Mouse (Mus musculus) forebrain, embryonic 16.5 days (tissue): ENCODE measurements at regions not wholly inside any gene's neighbourhood (a gene's known extent, or its start where the extent isn't known, plus 50 kb on each side); places are given as distances from the start of the nearest gene placed in this dataset.
A peak's percentile ranks its signal among the peaks of the same experiment; 100 is the strongest.

Source experiments
- ATAC-seq: fragments of 200-750 bp; cut with Nextera tagmentation; 2 replicates; pipeline ENCODE4 v1.8.0; 2017; ENCODE audit warnings: mild to moderate bottlenecking, moderate library complexity
- H3K27ac ChIP-seq: fragments of 300-500 bp; sonication (generic); 2 replicates; pipeline ENCODE4 v1.5.1; 2014; ENCODE audit warnings: low read length, control low read depth
- H3K27me3 ChIP-seq: fragments of 300-500 bp; sonication (generic); replicated peaks from 2 replicates; pipeline ENCODE4 v1.6.1; 2014; ENCODE audit warnings: low read length; ENCODE audit not compliant: control insufficient read depth, insufficient read depth
- H3K36me3 ChIP-seq: fragments of 300-500 bp; sonication (generic); 2 replicates; pipeline ENCODE4 v1.6.1; 2014; ENCODE audit not compliant: control insufficient read depth, insufficient read depth
- H3K4me1 ChIP-seq: fragments of 300-500 bp; sonication (generic); replicated peaks from 2 replicates; pipeline ENCODE4 v1.6.1; 2014; ENCODE audit warnings: low read length; ENCODE audit not compliant: control insufficient read depth, insufficient read depth
- H3K4me2 ChIP-seq: fragments of 300-500 bp; sonication (generic); 2 replicates; pipeline ENCODE4 v1.6.1; 2014; ENCODE audit warnings: mild to moderate bottlenecking, low read length, control low read depth
- H3K4me3 ChIP-seq: fragments of 300-500 bp; sonication (generic); replicated peaks from 2 replicates; pipeline ENCODE4 v1.5.1; 2014; ENCODE audit warnings: mild to moderate bottlenecking, low read length, control low read depth
- H3K9ac ChIP-seq: fragments of 300-500 bp; sonication (generic); replicated peaks from 2 replicates; pipeline ENCODE4 v1.6.1; 2014; ENCODE audit warnings: low read depth, low read length, control low read depth
- H3K9me3 ChIP-seq: fragments of 300-500 bp; sonication (generic); 2 replicates; pipeline ENCODE4 v1.6.1; 2016; ENCODE audit warnings: low read length; ENCODE audit not compliant: control insufficient read depth
- WGBS: fragments of 180-500 bp; shearing (Covaris S2); extraction: QIAGEN DNeasy Blood & Tissue Kit; methylation state at CpG from one replicate; pipeline ENCODE4 v1.1.7; 2014; 5-methylcytosine and 5-hydroxymethylcytosine counted together

DNA sequence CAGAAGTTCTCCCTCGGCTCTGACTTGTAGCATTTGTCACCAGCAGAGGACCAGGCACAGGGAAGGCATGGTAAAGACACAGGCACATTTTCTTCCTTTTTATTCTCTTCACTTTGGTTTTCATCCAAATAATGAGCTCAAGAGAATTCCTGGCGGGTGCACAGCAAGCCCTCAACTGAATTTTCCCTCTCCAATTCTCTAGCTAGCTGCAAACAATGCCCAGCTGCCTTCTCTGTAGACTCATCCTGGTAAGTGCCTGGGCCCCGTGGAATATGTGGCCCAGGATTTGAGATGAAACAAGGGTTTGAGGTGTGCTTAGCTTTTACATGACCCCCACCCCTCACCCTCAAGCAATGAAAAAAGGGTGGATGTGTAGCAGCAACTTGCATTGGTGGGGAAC is 90.4 kb downstream of the Otol1 start:
- Histone ChIP-seq H3K4me1 (peaks cover 4% of the 10 kb centered on the region; the same call in 1 of the 2 replicates), H3K4me3 (no peak overlapping the region), H3K9me3 (no peaks in the 10 kb centered on the region), H3K27ac (no peak overlapping the region), H3K4me2 (no peak overlapping the region), H3K36me3 (no peaks in the 10 kb centered on the region), H3K27me3 (no peaks in the 10 kb centered on the region), H3K9ac (no peak overlapping the region)
- WGBS: 10% methylated on average over 3 of the region's 3 CpGs
- no peak for ATAC-seq

DNA sequence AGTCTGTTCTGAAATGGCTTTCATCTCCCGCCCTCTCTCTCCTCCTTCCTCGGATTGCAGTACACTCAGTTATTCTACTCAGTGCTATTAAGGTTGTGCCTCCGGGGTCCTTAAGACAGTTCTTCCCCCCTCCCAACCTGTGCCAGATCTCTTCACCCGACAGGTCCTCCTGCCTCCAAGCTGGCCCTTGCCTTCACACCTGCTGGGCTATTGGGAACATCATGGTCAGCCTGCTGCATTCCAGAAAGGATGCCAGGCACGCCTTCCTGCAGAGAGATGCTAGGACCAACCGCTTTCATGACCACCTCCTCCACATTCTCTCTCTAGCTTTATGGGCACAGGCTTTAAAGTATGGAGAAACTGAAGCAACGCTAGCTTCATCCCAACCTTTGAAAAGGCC is 94.7 kb downstream of the Otol1 start:
- Histone ChIP-seq H3K27me3 (no peaks in the 10 kb centered on the region), H3K27ac (no peak overlapping the region), H3K9me3 (no peaks in the 10 kb centered on the region), H3K36me3 (no peaks in the 10 kb centered on the region), H3K4me2 (no peak overlapping the region), H3K4me1 (peaks cover 12% of the 10 kb centered on the region), H3K9ac (no peak overlapping the region), H3K4me3 (no peak overlapping the region)
- 62% methylated on average over 7 of the region's 7 CpGs for WGBS
- ATAC-seq: no peak

DNA sequence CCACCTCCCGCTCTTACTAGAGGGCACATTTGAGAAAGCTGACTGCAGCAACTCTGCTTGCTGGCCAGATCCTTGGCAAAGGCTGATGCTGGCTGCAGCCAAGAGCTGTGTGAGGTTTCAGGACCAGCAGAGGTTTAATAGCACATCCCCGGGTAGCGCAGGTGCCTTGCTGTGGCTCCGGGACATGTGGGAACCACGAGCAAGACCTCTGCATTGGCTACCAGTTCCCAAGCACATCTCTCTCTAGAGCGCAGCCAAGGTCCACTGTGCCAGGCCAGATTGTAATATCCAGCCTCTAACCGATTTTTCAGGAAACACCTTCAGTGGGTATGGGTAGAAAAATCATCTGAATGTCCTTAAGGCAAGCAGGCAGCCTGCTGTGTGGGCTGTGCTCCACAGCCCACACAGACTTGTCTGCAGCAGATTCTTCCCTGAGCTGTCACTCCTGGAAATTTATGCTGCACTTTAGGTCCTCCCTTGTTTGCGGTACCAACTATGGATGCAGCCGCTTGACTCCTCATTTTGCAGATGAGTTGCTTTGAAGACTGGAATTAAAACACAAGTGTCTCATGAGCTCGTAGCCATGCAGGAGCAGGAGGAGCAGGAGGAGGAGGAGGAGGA is 95.3 kb downstream of the Otol1 start:
- Histone ChIP-seq H3K27me3 (no peaks in the 10 kb centered on the region), H3K27ac (no peak overlapping the region), H3K36me3 (no peaks in the 10 kb centered on the region), H3K4me1 (peaks cover 12% of the 10 kb centered on the region), H3K9me3 (no peaks in the 10 kb centered on the region), H3K4me3 (no peak overlapping the region), H3K9ac (no peak overlapping the region), H3K4me2 (no peak overlapping the region)
- 66% methylated on average over 10 of the region's 10 CpGs for WGBS
- no peak for ATAC-seq

DNA sequence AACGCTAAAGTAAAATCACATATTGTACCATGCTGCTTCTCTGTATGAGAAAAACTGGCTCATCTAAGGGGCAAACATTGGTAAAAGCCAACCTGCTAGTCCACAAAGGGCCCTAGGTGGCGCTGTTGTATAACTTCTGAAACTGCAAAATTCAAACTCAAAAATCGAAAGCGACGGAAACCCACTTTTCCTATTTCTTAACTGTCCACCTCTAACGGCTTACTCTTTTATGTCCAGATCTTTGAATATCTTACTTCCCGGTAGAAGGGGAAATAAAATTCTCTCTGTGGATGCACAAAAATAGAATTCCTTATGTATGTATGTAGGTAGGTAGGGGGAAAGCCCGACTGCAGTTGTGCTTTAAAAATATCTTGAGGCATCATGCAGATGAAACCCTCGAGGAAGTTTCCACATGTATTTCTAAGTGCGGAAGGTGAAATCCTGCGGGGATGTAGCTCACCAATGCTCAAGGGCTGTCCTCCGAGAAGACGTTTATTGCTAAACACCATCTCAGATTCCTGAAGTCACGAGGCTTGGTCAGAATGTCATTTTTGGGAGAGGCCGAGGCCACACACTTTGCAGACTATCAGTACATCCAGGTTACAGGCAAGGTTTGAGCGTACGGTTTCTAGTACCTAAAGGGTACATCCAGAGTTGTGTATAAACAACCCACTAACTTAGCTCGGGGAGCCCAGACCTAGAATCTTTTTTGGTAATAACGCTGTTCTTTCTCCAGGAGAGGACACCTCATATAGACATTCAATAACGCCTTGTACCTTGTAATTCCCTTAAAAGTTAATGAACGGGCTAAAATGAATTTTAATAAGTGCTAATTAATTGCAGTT is 96.8 kb downstream of the Otol1 start:
- 4% methylated on average over 21 of the region's 21 CpGs for WGBS

DNA sequence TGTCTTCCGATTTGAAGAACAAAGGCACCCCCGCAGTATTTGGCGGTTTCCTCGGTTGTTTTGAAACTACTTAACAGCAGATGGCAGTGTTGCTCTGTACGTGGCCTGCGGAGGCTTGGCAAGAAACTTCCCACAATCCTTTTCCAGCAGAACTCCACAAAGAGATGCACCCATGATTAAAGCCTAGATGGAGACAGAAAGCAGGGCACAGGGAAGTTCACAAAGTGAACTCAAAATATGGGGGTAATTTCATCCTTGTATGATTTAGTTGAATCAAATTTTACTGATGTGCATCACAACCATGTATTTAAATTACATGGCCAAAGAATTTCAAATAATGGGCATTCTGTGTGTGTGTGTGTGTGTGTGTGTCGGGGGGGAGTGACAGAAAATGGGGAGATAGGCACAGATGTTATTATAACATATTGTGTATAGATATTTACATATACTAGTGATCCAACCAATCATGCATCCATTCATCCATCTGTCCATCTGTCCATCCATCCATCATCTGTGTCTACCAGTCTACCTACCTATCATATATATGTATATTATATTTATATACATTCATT is 97.5 kb downstream of the Otol1 start:
- no peaks in the 10 kb centered on the region for H3K9me3 ChIP-seq
- H3K27ac ChIP-seq: no peak overlapping the region
- peaks cover 8% of the 10 kb centered on the region for H3K4me1 ChIP-seq
- WGBS: 11% methylated on average over 7 of the region's 7 CpGs
- H3K27me3 ChIP-seq: no peaks in the 10 kb centered on the region
- peak; percentile 56 for ATAC-seq
- H3K36me3 ChIP-seq: no peaks in the 10 kb centered on the region
- peak overlapping the region; percentile 62 for H3K9ac ChIP-seq
- peak overlapping the region; percentile 43 for H3K4me3 ChIP-seq
- H3K4me2 ChIP-seq: peak overlapping the region; percentile 87

More for the DNA sequence above, 96.8 kb downstream of the Otol1 start:
- peak; percentile 63 for ATAC-seq
- H3K9me3 ChIP-seq: no peaks in the 10 kb centered on the region
- peaks cover 8% of the 10 kb centered on the region for H3K4me1 ChIP-seq
- no peaks in the 10 kb centered on the region for H3K27me3 ChIP-seq
- H3K36me3 ChIP-seq: no peaks in the 10 kb centered on the region
- H3K9ac ChIP-seq: peak overlapping the region; percentile 62
- peak overlapping the region; percentile 43 for H3K4me3 ChIP-seq
- H3K27ac ChIP-seq: peak overlapping the region; percentile 81
- peak overlapping the region; percentile 87 for H3K4me2 ChIP-seq

DNA sequence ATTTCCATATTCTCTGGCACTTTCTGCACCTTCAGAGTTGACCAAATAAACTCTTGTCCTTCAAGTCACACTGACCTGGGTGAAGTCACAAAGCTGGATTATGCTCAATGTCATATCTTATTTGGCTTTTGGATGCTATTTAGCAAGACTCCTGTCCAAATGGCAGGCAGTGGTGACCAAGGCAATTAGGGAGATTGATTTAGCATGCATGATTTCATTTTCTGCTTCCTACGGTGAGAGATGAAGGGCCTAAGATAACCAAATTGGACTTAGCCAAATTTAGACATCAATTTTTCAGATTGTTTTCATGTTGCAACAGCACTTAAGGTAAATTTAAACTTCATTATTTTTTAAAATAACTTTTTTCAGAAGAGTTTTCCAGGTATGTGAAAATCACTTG is 98.1 kb downstream of the Otol1 start:
- Histone ChIP-seq H3K9ac (no peak overlapping the region), H3K36me3 (no peaks in the 10 kb centered on the region), H3K27me3 (no peaks in the 10 kb centered on the region), H3K27ac (no peak overlapping the region), H3K4me1 (peaks cover 8% of the 10 kb centered on the region), H3K9me3 (no peaks in the 10 kb centered on the region), H3K4me3 (no peak overlapping the region), H3K4me2 (no peak overlapping the region)
- 53% methylated on average over 1 of the region's 1 CpGs for WGBS
- no peak for ATAC-seq

DNA sequence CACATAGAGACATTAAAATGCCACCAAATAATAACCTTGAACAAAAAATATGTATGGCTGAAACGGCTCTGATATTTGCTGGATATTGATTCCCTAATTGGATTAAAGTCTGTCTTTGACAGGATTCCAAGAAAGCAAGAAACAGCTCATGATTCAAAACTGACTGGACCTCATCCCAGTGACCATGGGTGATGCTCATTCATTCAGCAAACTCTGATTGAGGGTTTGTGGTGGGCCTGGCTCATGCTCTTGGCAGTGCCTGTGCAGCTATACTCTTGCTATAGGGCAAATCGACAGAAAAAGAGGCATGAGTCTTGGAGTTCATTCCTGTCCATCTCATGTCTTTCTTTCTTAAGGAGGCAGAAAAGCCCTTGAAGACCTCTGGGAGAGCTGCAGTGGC is 98.7 kb downstream of the Otol1 start:
- Histone ChIP-seq H3K4me2 (no peak overlapping the region), H3K9ac (no peak overlapping the region), H3K27ac (no peak overlapping the region), H3K4me1 (peaks cover 8% of the 10 kb centered on the region), H3K27me3 (no peaks in the 10 kb centered on the region), H3K9me3 (no peaks in the 10 kb centered on the region), H3K4me3 (no peak overlapping the region), H3K36me3 (no peaks in the 10 kb centered on the region)
- WGBS: 55% methylated on average over 2 of the region's 2 CpGs
- ATAC-seq: no peak

DNA sequence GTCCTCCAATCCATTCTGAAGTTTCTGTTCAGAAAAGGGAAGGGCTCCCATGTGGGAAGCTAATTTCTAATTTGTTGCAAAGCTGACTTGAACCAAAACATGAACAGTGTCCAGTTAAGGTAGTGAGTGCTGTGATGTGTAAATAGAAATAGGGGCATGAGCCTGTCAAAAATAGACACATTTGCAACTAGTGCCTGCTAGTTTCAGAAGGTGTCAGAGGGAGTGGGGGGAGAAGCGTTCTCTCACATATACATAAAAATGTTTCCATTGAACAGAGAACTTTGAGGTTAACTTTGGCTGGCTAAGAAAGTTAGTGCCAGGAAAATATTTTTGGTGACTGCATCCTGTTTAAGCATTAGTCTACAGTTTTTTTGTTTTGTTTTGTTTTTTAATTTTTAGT is 118.8 kb downstream of the Otol1 start:
- Histone ChIP-seq H3K4me3 (no peak overlapping the region), H3K9ac (no peak overlapping the region), H3K27ac (no peak overlapping the region), H3K9me3 (no peaks in the 10 kb centered on the region), H3K27me3 (no peaks in the 10 kb centered on the region), H3K4me1 (no peaks in the 10 kb centered on the region), H3K36me3 (no peaks in the 10 kb centered on the region), H3K4me2 (no peak overlapping the region)
- no peak for ATAC-seq
- WGBS: 85% methylated on average over 1 of the region's 1 CpGs

DNA sequence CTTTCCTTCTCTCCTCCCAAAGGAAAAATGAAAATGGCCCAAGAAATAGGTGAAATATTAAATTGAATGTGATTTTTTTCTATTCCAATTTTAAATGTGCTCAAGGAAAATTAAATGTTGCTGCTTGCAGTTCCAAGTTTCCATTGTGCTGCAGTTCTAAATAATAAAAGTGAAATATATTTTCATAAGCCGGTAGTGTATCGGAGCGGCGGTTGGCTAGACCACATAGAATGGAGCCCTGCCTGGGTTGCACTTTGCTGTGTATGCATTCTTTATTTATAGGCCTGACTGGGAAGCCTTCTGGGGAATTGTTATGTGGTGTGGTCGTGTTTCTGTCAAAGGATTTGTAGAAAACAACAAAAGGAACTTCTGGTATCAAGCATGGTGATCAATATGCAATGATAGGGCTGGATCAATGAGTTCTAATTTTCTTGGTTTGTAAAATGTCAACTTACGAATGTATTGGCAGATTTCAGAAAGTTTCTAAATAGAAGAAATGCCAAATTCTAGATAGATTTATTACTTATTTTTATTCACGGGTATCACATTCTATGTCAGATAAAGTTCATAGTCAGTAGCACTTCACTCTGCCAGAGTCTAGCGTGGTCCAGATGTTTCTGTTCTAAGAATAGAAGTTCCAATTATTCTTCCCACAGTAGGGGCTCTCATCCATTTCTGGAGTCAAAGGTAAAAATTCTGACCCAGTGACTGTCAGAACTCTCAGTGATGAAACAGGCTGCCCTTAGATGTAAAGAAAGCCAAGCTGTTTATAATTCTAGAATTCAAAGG is 123.0 kb downstream of the Otol1 start:
- Histone ChIP-seq H3K9ac (no peak overlapping the region), H3K4me1 (no peaks in the 10 kb centered on the region), H3K4me2 (no peak overlapping the region), H3K27ac (no peak overlapping the region), H3K4me3 (no peak overlapping the region), H3K36me3 (no peaks in the 10 kb centered on the region), H3K27me3 (no peaks in the 10 kb centered on the region), H3K9me3 (no peaks in the 10 kb centered on the region)
- WGBS: 87% methylated on average over 8 of the region's 8 CpGs
- no peak for ATAC-seq
